26 mouse cellular contexts compared by ENCODE assay signal in genomic region chr4:18410338-18410737, GRCm38 (mm10).
"Had no signal": no experiment of that assay in that cellular context is flagged by ENCODE, and none has a peak within 500 bp of the region (broad histone marks: within the 10 kb centered on the region; RNA-seq: fewer than 3 reads in every experiment).

No protein-coding gene starts in this region.

- ATAC-seq: hindbrain, embryonic 16.5 days; inflammation-experienced regulatory T-cells, adult 6 months; intestine, embryonic 15.5 days; intestine, postnatal 0 days had no signal

- H3K27ac ChIP-seq: gastrocnemius, adult 2 months; heart, embryonic 10.5 days; hindbrain, embryonic 10.5 days; hindbrain, embryonic 12.5 days; hindbrain, embryonic 14.5 days; intestine, embryonic 15.5 days; layer of hippocampus, adult 2 months; limb, embryonic 10.5 days; limb, embryonic 12.5 days; liver, embryonic 13.5 days; liver, embryonic 15.5 days had no signal

- DNase-seq: gastrocnemius, adult 2 months; gastrocnemius, postnatal 10 days; gastrocnemius, postnatal 25 days; heart, adult 18-20 months; heart, postnatal 10 days; heart, postnatal 4 days; kidney, adult 18-20 months; kidney, adult 8-10 months; kidney, postnatal 10 days; kidney, postnatal 25 days; kidney, postnatal 4 days; liver; liver, embryonic 13.5 days had no signal

- H3K4me3 ChIP-seq: gastrocnemius, adult 2 months; heart, embryonic 10.5 days; heart, embryonic 12.5 days; hindbrain, embryonic 10.5 days; hindbrain, embryonic 12.5 days; intestine, embryonic 15.5 days; layer of hippocampus, adult 2 months; limb, embryonic 10.5 days; limb, embryonic 12.5 days; liver, embryonic 13.5 days; liver, embryonic 15.5 days had no signal
